Mouse (Mus musculus): ENCODE data around the gene Rbbp5.
A peak's percentile ranks its signal among the peaks of the same experiment; 100 is the strongest.

- TF ChIP-seq CTCF (IDR thresholded peaks at IDR 0.05; ENCODE audit: extremely low read depth, insufficient read depth, low read length) (no peak), POLR2A (IDR thresholded peaks at IDR 0.05; ENCODE audit: extremely low read depth, insufficient read depth, low read length) (peak; percentile 74)
Observed at GRCm38 (mm10) chr1:132506058-132506457, 28.9 kb downstream of the Rbbp5 start, which contains the start of gene Tmem81.
